ENCODE assay signal across 32 mouse cellular contexts in genomic region chr14:103793409-103793808, GRCm38 (mm10). TPM values are rescaled to one million over a fixed set of nuclear protein-coding genes. Genes with fewer than 3 reads are reported as not detected.
DNase-seq lines count a peak whose midpoint lies in the region; ATAC-seq lines count a peak whose summit lies in the region.
"Had no signal": no experiment of that assay in that cellular context is flagged by ENCODE, and none has a peak within 500 bp of the region (broad histone marks: within the 10 kb centered on the region; RNA-seq: fewer than 3 reads in every experiment).

No protein-coding gene starts in this region.

- intact Hi-C loops in left cerebral cortex, postnatal 14 days (cut with DNase I): no loop called here

- H3K4me3 ChIP-seq in hindbrain, embryonic 10.5 days: no peak overlapping the region
- no peak overlapping the region for H3K4me3 ChIP-seq in hindbrain, embryonic 12.5 days
- no peak overlapping the region for H3K4me3 ChIP-seq in midbrain, embryonic 11.5 days (ENCODE audit: low read depth, low read length)
- H3K4me3 ChIP-seq in midbrain, embryonic 16.5 days (ENCODE audit: low read depth, low read length): no peak overlapping the region
- H3K4me3 ChIP-seq: embryonic facial prominence, embryonic 10.5 days; embryonic facial prominence, embryonic 13.5 days; erythroblast, embryonic 14.5 days; forebrain, embryonic 13.5 days; gastrocnemius, adult 2 months; heart, embryonic 12.5 days; heart, embryonic 15.5 days; hindbrain, embryonic 13.5 days; intestine, embryonic 15.5 days had no signal

- no peak overlapping the region for H3K9ac ChIP-seq in hindbrain, embryonic 12.5 days
- no peak overlapping the region for H3K9ac ChIP-seq in midbrain, embryonic 11.5 days (ENCODE audit: low read length)
- H3K9ac ChIP-seq in midbrain, embryonic 16.5 days (ENCODE audit: low read depth, low read length): no peak overlapping the region
- H3K9ac ChIP-seq: embryonic facial prominence, embryonic 13.5 days; forebrain, embryonic 13.5 days; heart, embryonic 12.5 days; heart, embryonic 15.5 days; hindbrain, embryonic 13.5 days; intestine, embryonic 15.5 days had no signal

- H3K4me1 ChIP-seq in hindbrain, embryonic 10.5 days (replicated peaks): peaks cover 11% of the 10 kb centered on the region
- 0 out of 2 replicates have a peak, but pooled peaks cover 3% of the 10 kb centered on the region for H3K4me1 ChIP-seq in hindbrain, embryonic 12.5 days
- H3K4me1 ChIP-seq in midbrain, embryonic 11.5 days (ENCODE audit: control insufficient read depth, insufficient read depth, low read length): peaks cover 8% of the 10 kb centered on the region
- H3K4me1 ChIP-seq in midbrain, embryonic 16.5 days (ENCODE audit: control insufficient read depth, insufficient read depth, low read length): peaks cover 2% of the 10 kb centered on the region; the same call in 1 of the 2 replicates
- H3K4me1 ChIP-seq: embryonic facial prominence, embryonic 13.5 days; heart, embryonic 12.5 days; heart, embryonic 15.5 days; intestine, embryonic 15.5 days had no signal

- H3K4me2 ChIP-seq in hindbrain, embryonic 12.5 days (replicated peaks): no peak overlapping the region
- no peak overlapping the region for H3K4me2 ChIP-seq in midbrain, embryonic 11.5 days
- no peak overlapping the region for H3K4me2 ChIP-seq in midbrain, embryonic 16.5 days (ENCODE audit: low read length)
- H3K4me2 ChIP-seq: embryonic facial prominence, embryonic 13.5 days; forebrain, embryonic 13.5 days; heart, embryonic 12.5 days; heart, embryonic 15.5 days; hindbrain, embryonic 13.5 days; intestine, embryonic 15.5 days had no signal

- H3K9me3 ChIP-seq in hindbrain, embryonic 10.5 days: peaks cover 4% of the 10 kb centered on the region; the same call in 1 of the 2 replicates
- H3K9me3 ChIP-seq in hindbrain, embryonic 12.5 days (replicated peaks): peaks cover 3% of the 10 kb centered on the region; the same call in 1 of the 2 replicates
- no peaks in the 10 kb centered on the region for H3K9me3 ChIP-seq in midbrain, embryonic 11.5 days (ENCODE audit: control insufficient read depth, low read length)
- no peaks in the 10 kb centered on the region; the same call in 1 of the 2 replicates for H3K9me3 ChIP-seq in midbrain, embryonic 16.5 days (replicated peaks; ENCODE audit: control insufficient read depth, low read length, poor library complexity, severe bottlenecking)
- H3K9me3 ChIP-seq: embryonic facial prominence, embryonic 10.5 days; embryonic facial prominence, embryonic 13.5 days; heart, embryonic 12.5 days; heart, embryonic 15.5 days; hindbrain, embryonic 13.5 days; intestine, embryonic 15.5 days had no signal

- WGBS in hindbrain, embryonic 10.5 days: 81% methylated on average over 5 of the region's 5 CpGs
- WGBS in hindbrain, embryonic 12.5 days: 73% methylated on average over 5 of the region's 5 CpGs
- 70% methylated on average over 5 of the region's 5 CpGs for WGBS in midbrain, embryonic 11.5 days
- WGBS in midbrain, embryonic 16.5 days: 65% methylated on average over 5 of the region's 5 CpGs

- no peak for DNase-seq in hindbrain, embryonic 10.5 days (ENCODE audit: low spot score)
- DNase-seq in midbrain, embryonic 11.5 days (ENCODE audit: low spot score, missing footprints): no peak
- no peak for DNase-seq in adrenal gland, postnatal 25 days
- DNase-seq in left cerebral cortex, postnatal 14 days (ENCODE audit: low spot score in 2 of 2): no peak
- DNase-seq: adrenal gland, adult 8-10 months; adrenal gland, postnatal 36 days; cerebellum, adult 18-20 months; cerebellum, adult 9-10 months; cerebellum, postnatal 25 days; gastrocnemius, adult 2 months; gastrocnemius, postnatal 14 days; heart, adult 18-20 months; heart, postnatal 10 days; heart, postnatal 36 days had no signal

- peak overlapping the region; percentile 75 for H3K27ac ChIP-seq in hindbrain, embryonic 10.5 days
- no peak overlapping the region for H3K27ac ChIP-seq in hindbrain, embryonic 12.5 days
- H3K27ac ChIP-seq in midbrain, embryonic 11.5 days (ENCODE audit: low read depth, low read length): no peak overlapping the region
- no peak overlapping the region for H3K27ac ChIP-seq in midbrain, embryonic 16.5 days (ENCODE audit: low read length)
- H3K27ac ChIP-seq: embryonic facial prominence, embryonic 10.5 days; embryonic facial prominence, embryonic 13.5 days; forebrain, embryonic 13.5 days; gastrocnemius, adult 2 months; heart, embryonic 15.5 days; hindbrain, embryonic 13.5 days; intestine, embryonic 15.5 days had no signal

- no peaks in the 10 kb centered on the region for H3K36me3 ChIP-seq in hindbrain, embryonic 10.5 days
- H3K36me3 ChIP-seq in hindbrain, embryonic 12.5 days: no peaks in the 10 kb centered on the region
- no peaks in the 10 kb centered on the region for H3K36me3 ChIP-seq in midbrain, embryonic 11.5 days (ENCODE audit: control insufficient read depth, insufficient read depth, low read length)
- no peaks in the 10 kb centered on the region for H3K36me3 ChIP-seq in midbrain, embryonic 16.5 days (ENCODE audit: control insufficient read depth, insufficient read depth, low read length)
- H3K36me3 ChIP-seq: embryonic facial prominence, embryonic 10.5 days; embryonic facial prominence, embryonic 13.5 days; heart, embryonic 12.5 days; heart, embryonic 15.5 days; hindbrain, embryonic 13.5 days; intestine, embryonic 15.5 days had no signal

- ATAC-seq in hindbrain, embryonic 12.5 days (ENCODE audit: low FRiP score): no peak
- 0 out of 2 replicates have a peak, but pooled peaks have one; percentile 5 for ATAC-seq in midbrain, embryonic 11.5 days (ENCODE audit: low FRiP score)
- no peak for ATAC-seq in midbrain, embryonic 16.5 days
- ATAC-seq in hematopoietic stem cell, adult 5-6 weeks (replicated peaks in 1 of 2; ENCODE audit: insufficient read depth in 1 of 2, low FRiP score in 2 of 2, low TSS enrichment in 1 of 2, low read depth in 1 of 2, poor library complexity in 2 of 2, severe bottlenecking in 2 of 2): peak; percentile 68 to 73; a peak in 2 of 4 replicates
- ATAC-seq in neutrophil, adult 5-6 weeks (ENCODE audit: extremely low read depth, insufficient number of reproducible peaks, low FRiP score, poor library complexity, severe bottlenecking): 0 out of 2 replicates have a peak, but pooled peaks have one; percentile 56
- ATAC-seq: activated CD4-positive, CD25-positive, alpha-beta regulatory T cell, adult 4 months; CD4-positive, CD25-positive, alpha-beta regulatory T cell, adult 4 months; forebrain, embryonic 13.5 days; forebrain, embryonic 16.5 days; hindbrain, embryonic 16.5 days; intestine, embryonic 15.5 days had no signal

- no peaks in the 10 kb centered on the region for H3K27me3 ChIP-seq in hindbrain, embryonic 10.5 days (ENCODE audit: insufficient read depth, poor library complexity, severe bottlenecking)
- no peaks in the 10 kb centered on the region for H3K27me3 ChIP-seq in hindbrain, embryonic 12.5 days
- no peaks in the 10 kb centered on the region for H3K27me3 ChIP-seq in midbrain, embryonic 11.5 days (ENCODE audit: control insufficient read depth, insufficient read depth, low read length)
- no peaks in the 10 kb centered on the region for H3K27me3 ChIP-seq in midbrain, embryonic 16.5 days (ENCODE audit: control insufficient read depth, insufficient read depth, low read depth, low read length)
- H3K27me3 ChIP-seq: embryonic facial prominence, embryonic 13.5 days; forebrain, embryonic 13.5 days; heart, embryonic 12.5 days; heart, embryonic 15.5 days; hindbrain, embryonic 13.5 days; intestine, embryonic 15.5 days had no signal

RNA-seq across cellular contexts. Expression of gene Ednrb, which starts 50.8 kb away (rescaled TPM):
- polyA plus RNA-seq in hindbrain, embryonic 10.5 days (2016; fragmentation: Nextera tagmentation; extraction: Ambion mirVana): 76.5 and 105 TPM in 2 replicates
- 112 and 120 TPM in 2 replicates for polyA plus RNA-seq in hindbrain, embryonic 12.5 days (2016; fragmentation: Nextera tagmentation; extraction: Ambion mirVana)
- 103 and 126 TPM in 2 replicates for polyA plus RNA-seq in midbrain, embryonic 11.5 days (2014; fragmentation: Nextera tagmentation; extraction: Ambion mirVana)
- polyA plus RNA-seq in midbrain, embryonic 16.5 days (2015; fragmentation: Nextera tagmentation; extraction: Ambion mirVana): 81.5 and 114 TPM in 2 replicates
- 0.38 and 0.89 TPM in 2 replicates for total RNA-seq in hematopoietic stem cell, adult 5-6 weeks (2017)
- total RNA-seq in neutrophil, adult 5-6 weeks (2017): not detected in 2 replicates
- 38.2 and 38.7 TPM in 2 replicates for total RNA-seq in adrenal gland, postnatal 25 days (2021)
- 10 to 100 TPM; 62.8 to 67.0 TPM for total RNA-seq in left cerebral cortex, postnatal 14 days (2021)
- total RNA-seq: MEL had no signal
- polyA plus RNA-seq: activated CD4-positive, CD25-positive, alpha-beta regulatory T cell, adult 4 months; C2C12 had no signal

Comparison
In these comparisons a context has a peak if more than half of its experiments do, and no peak if none do; other contexts are left out.
1. ATAC-seq: peak in midbrain, embryonic 11.5 days (single experiment), hematopoietic stem cell, adult 5-6 weeks (2 of 2) and neutrophil, adult 5-6 weeks (single experiment); none in hindbrain, embryonic 12.5 days (single experiment) and midbrain, embryonic 16.5 days (single experiment).
2. RNA of gene Ednrb, which starts 50.8 kb away (total RNA-seq): 62.8 to 67.0 TPM in left cerebral cortex, postnatal 14 days and 38.2 to 38.7 TPM in adrenal gland, postnatal 25 days; 0.38 to 0.89 TPM in hematopoietic stem cell, adult 5-6 weeks and not detected in neutrophil, adult 5-6 weeks; every median in the first group is over 10 times any median in the second.